Mouse (Mus musculus) lung, postnatal 25 days (tissue): ENCODE results near the gene Cfap74.
"Not testable (repeated sequence)": the region's sequence is repeated elsewhere in the genome, so short reads cannot be mapped to it uniquely, and the experiment has no call there.

ENCODE experiments used
- DNase-seq: peaks from one replicate; pipeline ENCODE4 v3.0.0; 2022; ENCODE audit warnings: low spot score

The Cfap74 gene

GRCm38 (mm10) chr4:155469590-155470262 is 60.7 kb downstream of the Cfap74 start:
- DNase-seq: no peak

- no peak for DNase-seq
Measured at GRCm38 (mm10) chr4:155470263-155470953, 61.4 kb downstream of the Cfap74 start.

- DNase-seq: no peak
Measured at GRCm38 (mm10) chr4:155470997-155471396, 62.0 kb downstream of the Cfap74 start.

- no peak for DNase-seq
Measured at GRCm38 (mm10) chr4:155471406-155471805, 62.4 kb downstream of the Cfap74 start.

GRCm38 (mm10) chr4:155472716-155473290 is 63.8 kb downstream of the Cfap74 start:
- no peak for DNase-seq

- no peak for DNase-seq
Measured at GRCm38 (mm10) chr4:155473319-155473718, 64.3 kb downstream of the Cfap74 start.

- not testable (repeated sequence) for DNase-seq
Measured at GRCm38 (mm10) chr4:155473796-155474195, 64.8 kb downstream of the Cfap74 start.

GRCm38 (mm10) chr4:155481381-155482124 is 72.6 kb downstream of the Cfap74 start:
- DNase-seq: peak; percentile 80

GRCm38 (mm10) chr4:155482125-155482480 is 73.1 kb downstream of the Cfap74 start:
- no peak for DNase-seq

- no peak for DNase-seq
Measured at GRCm38 (mm10) chr4:155482733-155483540, 73.9 kb downstream of the Cfap74 start.

GRCm38 (mm10) chr4:155485521-155485920 is 76.5 kb downstream of the Cfap74 start:
- no peak for DNase-seq

GRCm38 (mm10) chr4:155487746-155488145 is 78.8 kb downstream of the Cfap74 start:
- no peak for DNase-seq

GRCm38 (mm10) chr4:155488232-155489025 is 79.4 kb downstream of the Cfap74 start:
- DNase-seq: peak; percentile 96

- DNase-seq: no peak
Measured at GRCm38 (mm10) chr4:155489101-155489970, 80.3 kb downstream of the Cfap74 start.

GRCm38 (mm10) chr4:155490456-155490855 is 81.5 kb downstream of the Cfap74 start:
- DNase-seq: no peak

GRCm38 (mm10) chr4:155490990-155491504 is 82.1 kb downstream of the Cfap74 start, which contains the start of gene Gnb1:
Gene Gnb1, plus strand, starts transcription at chr4:155491361.
- DNase-seq: peak; percentile 94

- no peak for DNase-seq
Measured at GRCm38 (mm10) chr4:155491529-155492130, 82.6 kb downstream of the Cfap74 start.

- DNase-seq: peak; percentile 50
Measured at GRCm38 (mm10) chr4:155492131-155492633, 83.2 kb downstream of the Cfap74 start.

- no peak for DNase-seq
Measured at GRCm38 (mm10) chr4:155494891-155495290, 85.9 kb downstream of the Cfap74 start.
